Mouse (Mus musculus) MEL (cell line): ENCODE measurements around the gene Creb1. TPM values are rescaled to one million over a fixed set of nuclear protein-coding genes. Genes with fewer than 3 reads are reported as not detected.

ENCODE experiments used
- DNase-seq: peaks from one replicate; pipeline ENCODE4 v3.0.0; 2011; ENCODE audit warnings: low read depth, low spot score
- H3K27ac ChIP-seq: 2 replicates; pipeline ENCODE4 v1.5.1; 2012; ENCODE audit warnings: low read depth, mild to moderate bottlenecking, control low read depth, low read length, moderate library complexity; ENCODE audit not compliant: control insufficient read depth
- H3K27me3 ChIP-seq, 2 experiments: fragments of 150-350 bp in 1 of 2; sonication (generic) in 1 of 2; 2 replicates each; pipeline ENCODE4 v1.6.1; 2012; ENCODE audit warnings: low read length in 2 of 2, mild to moderate bottlenecking in 2 of 2, improper control_type of control experiment in 1 of 2, moderate library complexity in 1 of 2; ENCODE audit not compliant: insufficient read depth in 2 of 2, control insufficient read depth in 1 of 2
- H3K36me3 ChIP-seq, 2 experiments: 2 replicates each; pipeline ENCODE4 v1.6.1; 2012 to 2014; ENCODE audit warnings: low read length in 2 of 2, improper control_type of control experiment in 1 of 2, inconsistent platforms in 1 of 2, mild to moderate bottlenecking in 1 of 2; ENCODE audit not compliant: insufficient read depth in 2 of 2, control insufficient read depth in 1 of 2
- H3K4me1 ChIP-seq, 2 experiments: fragments of 150-350 bp in 1 of 2; sonication (generic) in 1 of 2; 2 replicates each; pipeline ENCODE4 v1.6.1; 2012; ENCODE audit warnings: low read length in 2 of 2, improper control_type of control experiment in 1 of 2, mild to moderate bottlenecking in 1 of 2; ENCODE audit not compliant: insufficient read depth in 2 of 2, control insufficient read depth in 1 of 2
- H3K4me3 ChIP-seq, 2 experiments: fragments of 150-350 bp in 1 of 2; sonication (generic) in 1 of 2; 2 replicates each; pipeline ENCODE4 v1.5.1; 2012; ENCODE audit warnings: low read depth in 2 of 2, low read length in 2 of 2, mild to moderate bottlenecking in 2 of 2, moderate library complexity in 2 of 2, control low read depth in 1 of 2, improper control_type of control experiment in 1 of 2; ENCODE audit not compliant: control insufficient read depth in 1 of 2, insufficient read depth in 1 of 2
- H3K79me2 ChIP-seq: 2 replicates; pipeline ENCODE4 v1.6.1; 2012; ENCODE audit warnings: mild to moderate bottlenecking, low read length, moderate library complexity; ENCODE audit not compliant: control insufficient read depth, poor library complexity, insufficient read depth
- H3K9ac ChIP-seq: 2 replicates; pipeline ENCODE4 v1.6.1; 2012; ENCODE audit warnings: low read depth, mild to moderate bottlenecking, control low read depth, low read length, moderate library complexity; ENCODE audit not compliant: control insufficient read depth, poor library complexity, severe bottlenecking
- H3K9me3 ChIP-seq: fragments of 150-350 bp; sonication (generic); replicated peaks from 2 replicates; pipeline ENCODE4 v1.6.1; 2012; ENCODE audit warnings: mild to moderate bottlenecking, low read length, improper control_type of control experiment, moderate library complexity; ENCODE audit not compliant: insufficient read depth
- ELF1 ChIP-seq: IDR thresholded peaks from 2 replicates; pipeline ENCODE4 v1.6.1; 2014; ENCODE audit warnings: low read depth, mild to moderate bottlenecking, inconsistent platforms, low read length, improper control_type of control experiment, moderate library complexity
- EP300 ChIP-seq, 2 experiments: IDR thresholded peaks; 2 replicates each; pipeline ENCODE4 v1.6.1; 2011; ENCODE audit warnings: improper control_type of control experiment in 2 of 2, low read length in 2 of 2, low read depth in 1 of 2, mild to moderate bottlenecking in 1 of 2
- GABPA ChIP-seq: IDR thresholded peaks from 2 replicates; pipeline ENCODE4 v1.6.1; 2012; ENCODE audit warnings: low read depth, mild to moderate bottlenecking, inconsistent platforms, low read length, improper control_type of control experiment, moderate library complexity
- JUND ChIP-seq: IDR thresholded peaks from 2 replicates; pipeline ENCODE4 v1.6.1; 2011; ENCODE audit warnings: low read depth, mild to moderate bottlenecking, improper control_type of control experiment, low read length
- MAFK ChIP-seq: IDR thresholded peaks from 2 replicates; pipeline ENCODE4 v1.6.1; 2011; ENCODE audit warnings: low read depth, mild to moderate bottlenecking, low read length, improper control_type of control experiment, borderline replicate concordance
- MAX ChIP-seq: IDR thresholded peaks from 2 replicates; pipeline ENCODE4 v1.6.1; 2011; ENCODE audit warnings: low read length, improper control_type of control experiment
- MEF2A ChIP-seq: IDR thresholded peaks from 2 replicates; pipeline ENCODE4 v1.6.1; 2014; ENCODE audit warnings: low read depth, mild to moderate bottlenecking, inconsistent platforms, low read length, improper control_type of control experiment; ENCODE audit not compliant: poor library complexity, insufficient replicate concordance, severe bottlenecking; ENCODE audit errors: extremely low read depth
- MXI1 ChIP-seq: IDR thresholded peaks from 2 replicates; pipeline ENCODE4 v1.6.1; 2011; ENCODE audit warnings: mild to moderate bottlenecking, low read depth, low read length, improper control_type of control experiment
- POLR2A ChIP-seq, 2 experiments: IDR thresholded peaks; 2 replicates each; pipeline ENCODE4 v1.6.1; 2011 to 2012; ENCODE audit warnings: low read length in 2 of 2, mild to moderate bottlenecking in 2 of 2, control low read depth in 1 of 2, improper control_type of control experiment in 1 of 2, low read depth in 1 of 2, moderate library complexity in 1 of 2; ENCODE audit not compliant: control insufficient read depth in 1 of 2, insufficient read depth in 1 of 2, poor library complexity in 1 of 2
- POLR2AphosphoS2 ChIP-seq: IDR thresholded peaks from 2 replicates; pipeline ENCODE4 v1.6.1; 2011; ENCODE audit warnings: low read length, improper control_type of control experiment
- POLR2AphosphoS5 ChIP-seq: IDR thresholded peaks from 2 replicates; pipeline ENCODE4 v1.6.1; 2012; ENCODE audit warnings: low read depth, borderline replicate concordance, mild to moderate bottlenecking, inconsistent platforms, low read length, moderate library complexity, mixed read lengths
- TAL1 ChIP-seq: IDR thresholded peaks from 2 replicates; pipeline ENCODE4 v1.6.1; 2012; ENCODE audit warnings: mild to moderate bottlenecking, inconsistent platforms, low read length, moderate library complexity, mixed read lengths
- TBP ChIP-seq: IDR thresholded peaks from 2 replicates; pipeline ENCODE4 v1.8.0; 2011; ENCODE audit warnings: low read depth, low read length, improper control_type of control experiment
- USF1 ChIP-seq: IDR thresholded peaks from 2 replicates; pipeline ENCODE4 v1.6.1; 2014; ENCODE audit warnings: low read depth, mild to moderate bottlenecking, inconsistent platforms, low read length, improper control_type of control experiment, moderate library complexity
- USF2 ChIP-seq, 2 experiments: IDR thresholded peaks; 2 replicates each; pipeline ENCODE4 v1.6.1; 2011 to 2012; ENCODE audit warnings: improper control_type of control experiment in 2 of 2, low read length in 2 of 2, borderline replicate concordance in 1 of 2, inconsistent platforms in 1 of 2, low read depth in 1 of 2, mild to moderate bottlenecking in 1 of 2; ENCODE audit not compliant: insufficient read depth in 1 of 2
- ZC3H11A ChIP-seq: IDR thresholded peaks from 2 replicates; pipeline ENCODE4 v1.6.1; 2012; ENCODE audit warnings: low read depth, mild to moderate bottlenecking, inconsistent platforms, low read length, improper control_type of control experiment
- polyA plus RNA-seq, 2 experiments: library from polyadenylated mRNA; stranded (reverse) in 1 of 2; unstranded in 1 of 2; fragments of >175 nt in 1 of 2; fragments of >200 nt in 1 of 2; gene quantifications; 2 replicates each; pipeline versions ENCODE4 v1.2.1 to v1.2.4; 2012; ENCODE audit warnings: low replicate concordance in 2 of 2, low read depth in 1 of 2; ENCODE audit not compliant: insufficient read length in 2 of 2, insufficient read depth in 1 of 2, missing spikeins in 1 of 2
- total RNA-seq: library from RNA; depleted of rRNA; stranded (reverse); fragments of 300-350 nt; gene quantifications from 2 replicates; pipeline ENCODE4 v1.2.3, GENCODE M21; 2012

Creb1 gene
- total and polyA plus RNA-seq, 3 experiments = 21.8 to 49.1 (median 22.8) TPM

DNA sequence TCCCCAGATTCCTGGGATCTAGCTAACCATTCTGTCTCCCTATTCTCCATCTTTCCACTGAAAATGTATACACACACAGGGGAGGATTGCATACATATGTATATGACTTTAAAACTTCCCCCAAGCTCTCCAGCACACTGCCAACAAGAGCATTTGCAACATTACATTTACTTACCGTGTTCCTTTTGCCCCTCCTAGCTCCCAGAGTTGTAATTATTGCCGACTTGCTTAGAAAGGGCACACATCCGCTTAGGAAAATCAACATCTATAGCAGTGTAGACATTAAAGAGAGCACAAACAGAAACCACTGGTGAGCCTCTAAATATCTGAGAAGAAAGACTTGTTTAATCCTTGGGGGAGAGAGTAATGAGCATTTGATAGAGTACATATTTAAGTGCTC is 85.8 kb downstream of the Creb1 start:
- Histone ChIP-seq H3K79me2 (peaks cover 4% of the 10 kb centered on the region; the same call in 1 of the 2 replicates), H3K9me3 (no peaks in the 10 kb centered on the region), H3K4me3 (peak overlapping the region; percentile 86 to 90), H3K36me3 (peaks cover 0 to 7% of the 10 kb centered on the region in 2 experiments; a peak in 1 of 4 replicates), H3K27me3 (no peaks in the 10 kb centered on the region), H3K27ac (peak overlapping the region; percentile 76), H3K4me1 (peaks cover 0 to 5% of the 10 kb centered on the region in 2 experiments; a peak in 2 of 4 replicates)
- DNase-seq = peak; percentile 58
- TF ChIP-seq TBP (no peak), POLR2A (IDR thresholded peaks at IDR 0.05; ENCODE audit: control insufficient read depth in 1 of 2, insufficient read depth in 1 of 2, low read depth in 1 of 2, low read length in 2 of 2, poor library complexity in 1 of 2) (no peak), POLR2AphosphoS2 (no peak), USF2 (IDR thresholded peaks at IDR 0.05; ENCODE audit: borderline replicate concordance in 1 of 2, insufficient read depth in 1 of 2, low read depth in 1 of 2, low read length in 2 of 2) (no peak), ELF1 (no peak), GABPA (no peak), JUND (no peak), POLR2AphosphoS5 (no peak), MAFK (no peak), MAX (no peak), USF1 (no peak)
- TF ChIP-seq, all 39 proteins: peak for 0
- H3K9ac ChIP-seq = peak overlapping the region; percentile 92

DNA sequence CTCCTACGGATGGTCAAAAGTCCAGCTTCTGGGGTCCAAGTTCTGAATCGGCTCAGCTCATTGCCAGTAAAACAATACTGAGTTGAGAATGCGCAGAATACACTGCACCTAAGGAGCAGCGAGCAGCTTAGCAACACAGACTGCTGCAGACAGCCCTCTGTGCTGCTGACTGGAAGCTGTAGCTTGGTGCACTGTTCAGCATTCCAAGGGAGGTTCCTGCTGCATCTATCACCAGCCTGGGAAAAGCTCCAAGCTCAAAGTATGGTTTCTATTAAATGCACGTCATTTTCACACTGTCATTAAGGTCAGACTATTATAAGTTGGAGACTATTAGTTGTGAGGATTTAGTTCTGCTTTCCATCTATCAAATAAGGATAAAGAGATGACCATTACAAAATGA is 88.7 kb downstream of the Creb1 start:
- Histone ChIP-seq H3K79me2 (peaks cover 4% of the 10 kb centered on the region; the same call in 1 of the 2 replicates), H3K27ac (no peak overlapping the region), H3K9me3 (no peaks in the 10 kb centered on the region), H3K9ac (no peak overlapping the region), H3K4me3 (no peak overlapping the region), H3K4me1 (peaks cover 0 to 5% of the 10 kb centered on the region in 2 experiments; a peak in 2 of 4 replicates), H3K36me3 (peaks cover 0 to 7% of the 10 kb centered on the region in 2 experiments; a peak in 1 of 4 replicates), H3K27me3 (no peaks in the 10 kb centered on the region; a peak in 1 of 4 replicates)
- DNase-seq = no peak
- no peak for TF ChIP-seq MEF2A
- no peak for TF ChIP-seq EP300 (IDR thresholded peaks at IDR 0.05; ENCODE audit: low read depth in 1 of 2, low read length in 2 of 2)
- no peak for TF ChIP-seq USF1
- TF ChIP-seq POLR2A (IDR thresholded peaks at IDR 0.05; ENCODE audit: control insufficient read depth in 1 of 2, insufficient read depth in 1 of 2, low read depth in 1 of 2, low read length in 2 of 2, poor library complexity in 1 of 2) = no peak
- no peak for TF ChIP-seq MXI1
- no peak for TF ChIP-seq TAL1
- no peak for TF ChIP-seq ZC3H11A
- TF ChIP-seq ELF1 = no peak
- no peak for TF ChIP-seq MAFK
